Mouse (Mus musculus): ENCODE data around the gene Tmem37. TPM values are rescaled to one million over a fixed set of nuclear protein-coding genes. Genes with fewer than 3 reads are reported as not detected.

Tmem37 gene
- 7.5 and 8.7 TPM in 2 replicates for polyA plus RNA-seq (2016; fragmentation: Nextera tagmentation; extraction: Ambion mirVana)

- Histone ChIP-seq H3K4me2 (replicated peaks) (peak within 1 kb of the TSS; percentile 90), H3K36me3 (no peaks in the 10 kb centered on the region), H3K27me3 (peaks cover 41% of the 10 kb centered on the region), H3K9ac (peak within 1 kb of the TSS; percentile 51), H3K4me1 (peaks cover 21% of the 10 kb centered on the region), H3K27ac (no peak within 1 kb of the TSS), H3K4me3 (peak within 1 kb of the TSS; percentile 38), H3K9me3 (replicated peaks) (no peaks in the 10 kb centered on the region)
- peak; percentile 57; the same call in 1 of the 2 replicates for ATAC-seq (ENCODE audit: low FRiP score)
- WGBS: 2% methylated on average over 40 of the region's 40 CpGs
Measured at GRCm38 (mm10) chr1:120073519-120074306, at the start of gene Tmem37. TSS of gene Tmem37 (minus strand) at chr1:120074074.

GRCm38 (mm10) chr1:120122634-120123383 is 48.9 kb upstream of the Tmem37 start:
- ATAC-seq (ENCODE audit: low FRiP score): no peak
- 92% methylated on average over 8 of the region's 8 CpGs for WGBS

GRCm38 (mm10) chr1:120121930-120122530 is 48.2 kb upstream of the Tmem37 start:
- WGBS: 91% methylated on average over 9 of the region's 9 CpGs
- Histone ChIP-seq H3K36me3 (peaks cover 5% of the 10 kb centered on the region; the same call in 1 of the 2 replicates), H3K4me2 (replicated peaks) (peak overlapping the region; percentile 51), H3K27ac (peak overlapping the region; percentile 89; the same call in 1 of the 2 replicates), H3K4me1 (peaks cover 27% of the 10 kb centered on the region), H3K9ac (peak overlapping the region; percentile 43; the same call in 1 of the 2 replicates), H3K9me3 (replicated peaks) (no peaks in the 10 kb centered on the region), H3K4me3 (peak overlapping the region; percentile 64), H3K27me3 (no peaks in the 10 kb centered on the region)
- ATAC-seq (ENCODE audit: low FRiP score): no peak

More at GRCm38 (mm10) chr1:120122634-120123383, 48.9 kb upstream of the Tmem37 start:
- H3K4me2 ChIP-seq (replicated peaks): no peak overlapping the region
- H3K27me3 ChIP-seq: no peaks in the 10 kb centered on the region
- H3K4me3 ChIP-seq: no peak overlapping the region
- no peak overlapping the region for H3K9ac ChIP-seq
- H3K36me3 ChIP-seq: peaks cover 5% of the 10 kb centered on the region; the same call in 1 of the 2 replicates
- H3K9me3 ChIP-seq (replicated peaks): no peaks in the 10 kb centered on the region
- peaks cover 27% of the 10 kb centered on the region for H3K4me1 ChIP-seq
- H3K27ac ChIP-seq: no peak overlapping the region

- H3K4me1 ChIP-seq: peaks cover 27% of the 10 kb centered on the region
- ATAC-seq (ENCODE audit: low FRiP score): peak; percentile 95
- 2% methylated on average over 52 of the region's 52 CpGs for whole genome bisulfite sequencing
- no peaks in the 10 kb centered on the region for H3K27me3 ChIP-seq
- peak within 1 kb of the TSS; percentile 64 for H3K4me3 ChIP-seq
- peak within 1 kb of the TSS; percentile 74 for H3K9ac ChIP-seq
- H3K36me3 ChIP-seq: peaks cover 7% of the 10 kb centered on the region
- peak within 1 kb of the TSS; percentile 82 for H3K4me2 ChIP-seq (replicated peaks)
- H3K27ac ChIP-seq: peak within 1 kb of the TSS; percentile 89
- no peaks in the 10 kb centered on the region for H3K9me3 ChIP-seq (replicated peaks)
Measured at GRCm38 (mm10) chr1:120120969-120121811, 47.3 kb upstream of the Tmem37 start, which contains the start of the genes Dbi and 3110009E18Rik. TSS of gene Dbi (minus strand) at chr1:120121078. TSS of gene 3110009E18Rik (plus strand) at chr1:120121187.

GRCm38 (mm10) chr1:120120141-120120968 is 46.5 kb upstream of the Tmem37 start:
- H3K4me2 ChIP-seq (replicated peaks): peak overlapping the region; percentile 82
- H3K9me3 ChIP-seq (replicated peaks): no peaks in the 10 kb centered on the region
- 5% methylated on average over 24 of the region's 24 CpGs for WGBS
- no peaks in the 10 kb centered on the region for H3K27me3 ChIP-seq
- peak; percentile 59 for ATAC-seq (ENCODE audit: low FRiP score)
- H3K4me3 ChIP-seq: peak overlapping the region; percentile 64
- peak overlapping the region; percentile 83 for H3K27ac ChIP-seq
- peaks cover 27% of the 10 kb centered on the region for H3K4me1 ChIP-seq
- peaks cover 15% of the 10 kb centered on the region for H3K36me3 ChIP-seq
- peak overlapping the region; percentile 74 for H3K9ac ChIP-seq

- H3K4me2 ChIP-seq (replicated peaks): peak overlapping the region; percentile 82
- H3K9ac ChIP-seq: peak overlapping the region; percentile 5; the same call in 1 of the 2 replicates
- peak overlapping the region; percentile 64 for H3K4me3 ChIP-seq
Measured at GRCm38 (mm10) chr1:120119389-120119788, 45.5 kb upstream of the Tmem37 start.

GRCm38 (mm10) chr1:120118854-120119253 is 45.0 kb upstream of the Tmem37 start:
- Histone ChIP-seq H3K4me2 (replicated peaks) (peak overlapping the region; percentile 82; the same call in 1 of the 2 replicates), H3K27ac (no peak overlapping the region), H3K4me3 (no peak overlapping the region), H3K4me1 (peaks cover 27% of the 10 kb centered on the region), H3K36me3 (peaks cover 30% of the 10 kb centered on the region), H3K27me3 (no peaks in the 10 kb centered on the region), H3K9me3 (replicated peaks) (no peaks in the 10 kb centered on the region), H3K9ac (no peak overlapping the region)
- WGBS: 89% methylated on average over 2 of the region's 2 CpGs
- ATAC-seq (ENCODE audit: low FRiP score): no peak

More at GRCm38 (mm10) chr1:120119389-120119788, 45.5 kb upstream of the Tmem37 start:
- H3K9me3 ChIP-seq (replicated peaks): no peaks in the 10 kb centered on the region
- H3K27me3 ChIP-seq: no peaks in the 10 kb centered on the region
- no peak for ATAC-seq (ENCODE audit: low FRiP score)
- WGBS: 94% methylated on average over 4 of the region's 4 CpGs
- H3K27ac ChIP-seq: no peak overlapping the region
- H3K36me3 ChIP-seq: peaks cover 25% of the 10 kb centered on the region
- peaks cover 27% of the 10 kb centered on the region for H3K4me1 ChIP-seq

- Histone ChIP-seq H3K4me3 (no peak overlapping the region), H3K27ac (peak overlapping the region; percentile 25; the same call in 1 of the 2 replicates), H3K36me3 (peaks cover 46% of the 10 kb centered on the region), H3K9ac (no peak overlapping the region), H3K27me3 (no peaks in the 10 kb centered on the region), H3K4me2 (replicated peaks) (no peak overlapping the region), H3K9me3 (replicated peaks) (no peaks in the 10 kb centered on the region), H3K4me1 (peaks cover 23% of the 10 kb centered on the region)
- WGBS: 83% methylated on average over 11 of the region's 11 CpGs
- no peak for ATAC-seq (ENCODE audit: low FRiP score)
Measured at GRCm38 (mm10) chr1:120116106-120116505, 42.2 kb upstream of the Tmem37 start.

GRCm38 (mm10) chr1:120115671-120116081 is 41.8 kb upstream of the Tmem37 start:
- Histone ChIP-seq H3K4me2 (replicated peaks) (no peak overlapping the region), H3K9ac (no peak overlapping the region), H3K27me3 (no peaks in the 10 kb centered on the region), H3K4me3 (no peak overlapping the region), H3K9me3 (replicated peaks) (no peaks in the 10 kb centered on the region), H3K27ac (peak overlapping the region; percentile 30; the same call in 1 of the 2 replicates), H3K36me3 (peaks cover 46% of the 10 kb centered on the region), H3K4me1 (peaks cover 23% of the 10 kb centered on the region)
- 78% methylated on average over 9 of the region's 9 CpGs for WGBS
- peak; percentile 41 for ATAC-seq (ENCODE audit: low FRiP score)

GRCm38 (mm10) chr1:120112251-120113187 is 38.6 kb upstream of the Tmem37 start:
- Histone ChIP-seq H3K4me3 (no peak overlapping the region), H3K36me3 (peaks cover 41% of the 10 kb centered on the region), H3K27me3 (no peaks in the 10 kb centered on the region), H3K27ac (no peak overlapping the region), H3K4me2 (replicated peaks) (no peak overlapping the region), H3K9ac (no peak overlapping the region), H3K4me1 (no peaks in the 10 kb centered on the region), H3K9me3 (replicated peaks) (no peaks in the 10 kb centered on the region)
- ATAC-seq (ENCODE audit: low FRiP score): no peak
- 92% methylated on average over 12 of the region's 12 CpGs for WGBS

All from hindbrain, embryonic 12.5 days (tissue).